ENCODE assay signal across 24 mouse cellular contexts in genomic region chr3:153324307-153324706, GRCm38 (mm10).
"Had no signal": no experiment of that assay in that cellular context is flagged by ENCODE, and none has a peak within 500 bp of the region (broad histone marks: within the 10 kb centered on the region; RNA-seq: fewer than 3 reads in every experiment).

No protein-coding gene starts in this region.

- H3K4me3 ChIP-seq: limb, embryonic 10.5 days; limb, embryonic 13.5 days; liver, embryonic 12.5 days; liver, embryonic 15.5 days; lung, embryonic 15.5 days; megakaryocyte, embryonic 14.5 days; midbrain, embryonic 10.5 days; midbrain, embryonic 15.5 days; neural tube, embryonic 12.5 days; stomach, embryonic 15.5 days had no signal

- H3K36me3 ChIP-seq: limb, embryonic 10.5 days; limb, embryonic 13.5 days; liver, embryonic 12.5 days; liver, embryonic 15.5 days; lung, embryonic 15.5 days; midbrain, embryonic 10.5 days; midbrain, embryonic 15.5 days; neural tube, embryonic 12.5 days; stomach, embryonic 15.5 days had no signal

- DNase-seq: kidney, adult 18-20 months; kidney, adult 9 months; kidney, postnatal 14 days; kidney, postnatal 4 days; layer of hippocampus, adult 9-11 months; liver; lung, adult 18-20 months; lung, postnatal 10 days; lung, postnatal 36 days; retina, postnatal 1 day; right cerebral cortex, postnatal 25 days; spleen, adult 18-20 months; thymus, adult 18-20 months; thymus, postnatal 36 days had no signal

- H3K4me1 ChIP-seq: limb, embryonic 13.5 days; liver, embryonic 12.5 days; liver, embryonic 15.5 days; lung, embryonic 15.5 days; megakaryocyte, embryonic 14.5 days; midbrain, embryonic 15.5 days; neural tube, embryonic 12.5 days; stomach, embryonic 15.5 days had no signal

- H3K9ac ChIP-seq: limb, embryonic 13.5 days; liver, embryonic 12.5 days; liver, embryonic 15.5 days; lung, embryonic 15.5 days; midbrain, embryonic 15.5 days; neural tube, embryonic 12.5 days; stomach, embryonic 15.5 days had no signal

- H3K27me3 ChIP-seq: limb, embryonic 13.5 days; liver, embryonic 12.5 days; liver, embryonic 15.5 days; lung, embryonic 15.5 days; megakaryocyte, embryonic 14.5 days; midbrain, embryonic 15.5 days; neural tube, embryonic 12.5 days; stomach, embryonic 15.5 days had no signal

- H3K9me3 ChIP-seq: limb, embryonic 10.5 days; limb, embryonic 13.5 days; liver, embryonic 12.5 days; liver, embryonic 15.5 days; lung, embryonic 15.5 days; midbrain, embryonic 10.5 days; midbrain, embryonic 15.5 days; neural tube, embryonic 12.5 days; stomach, embryonic 15.5 days had no signal

- ATAC-seq: liver, embryonic 12.5 days; midbrain, embryonic 15.5 days had no signal

- H3K4me2 ChIP-seq: limb, embryonic 13.5 days; liver, embryonic 12.5 days; liver, embryonic 15.5 days; lung, embryonic 15.5 days; midbrain, embryonic 15.5 days; neural tube, embryonic 12.5 days; stomach, embryonic 15.5 days had no signal

- H3K27ac ChIP-seq: limb, embryonic 10.5 days; limb, embryonic 13.5 days; liver, embryonic 12.5 days; liver, embryonic 15.5 days; lung, embryonic 15.5 days; midbrain, embryonic 10.5 days; midbrain, embryonic 15.5 days; neural tube, embryonic 12.5 days; stomach, embryonic 15.5 days had no signal
